Comparison of ENCODE assay signal across 8 mouse cellular contexts in the genomic region with DNA sequence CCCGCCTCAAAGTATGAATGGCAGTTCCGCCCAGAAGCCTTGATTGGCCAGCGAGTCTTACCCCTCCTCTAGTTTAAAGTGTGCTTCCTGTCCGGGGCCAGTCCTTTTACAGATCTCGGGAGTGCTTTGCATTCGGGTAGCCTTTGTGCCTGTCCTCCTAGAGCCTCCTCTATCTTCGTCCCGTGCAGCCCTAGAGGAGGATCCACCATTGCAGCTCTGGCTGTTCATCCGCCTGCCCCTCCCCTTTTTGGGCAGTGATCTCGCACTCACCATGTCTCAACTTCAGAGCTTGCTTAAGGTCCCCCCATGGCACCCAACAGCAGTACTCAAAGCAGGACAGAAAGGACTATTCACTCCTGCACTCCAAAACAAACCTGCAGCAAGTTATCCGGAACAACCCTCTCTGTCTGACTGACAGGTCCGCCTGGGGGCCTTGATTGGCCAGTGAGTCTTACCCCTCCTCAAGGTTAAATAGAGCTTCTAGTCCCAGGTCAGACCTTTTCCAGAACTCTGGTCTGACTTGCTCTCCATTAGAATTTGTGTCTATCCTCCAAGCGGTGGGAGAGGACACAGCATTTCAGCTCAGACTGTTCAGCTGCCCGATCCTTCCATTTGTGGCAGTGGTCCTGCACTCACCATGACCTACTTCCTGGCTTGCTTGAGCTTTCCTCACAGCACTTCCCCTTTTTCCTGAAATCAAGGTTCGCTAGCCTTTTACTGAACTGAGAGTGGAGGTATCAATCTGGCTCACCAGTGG. TPM values are rescaled to one million over a fixed set of nuclear protein-coding genes. Genes with fewer than 3 reads are reported as not detected.
DNase-seq lines count a peak whose midpoint lies in the region; ATAC-seq and TF ChIP-seq lines count a peak whose summit lies in the region.

No protein-coding gene starts in this region.

- no peak for TF ChIP-seq EP300 in lung, postnatal 0 days (IDR thresholded peaks at IDR 0.05)

- peak overlapping the region; percentile 58 for H3K4me2 ChIP-seq in hindbrain, embryonic 11.5 days (replicated peaks; ENCODE audit: low read depth, low read length)
- H3K4me2 ChIP-seq in lung, postnatal 0 days (replicated peaks; ENCODE audit: low read depth, low read length): peak overlapping the region; percentile 62

- no peaks in the 10 kb centered on the region for H3K4me1 ChIP-seq in hindbrain, embryonic 11.5 days (replicated peaks; ENCODE audit: control insufficient read depth, insufficient read depth, low read length)
- H3K4me1 ChIP-seq in lung, postnatal 0 days (ENCODE audit: insufficient read depth, low read depth, low read length): no peaks in the 10 kb centered on the region

- peak; percentile 95 for ATAC-seq in hindbrain, embryonic 11.5 days (ENCODE audit: low FRiP score)
- ATAC-seq in lung, postnatal 0 days: peak; percentile 97

- H3K9ac ChIP-seq in hindbrain, embryonic 11.5 days (ENCODE audit: low read depth, low read length): peak overlapping the region; percentile 71
- H3K9ac ChIP-seq in lung, postnatal 0 days (replicated peaks; ENCODE audit: low read depth): peak overlapping the region; percentile 46

- no peak; the same call in 1 of the 2 replicates for TF ChIP-seq CTCF in lung, postnatal 0 days (IDR thresholded peaks at IDR 0.05)

- H3K4me3 ChIP-seq in hindbrain, embryonic 11.5 days (ENCODE audit: low read depth, low read length): peak overlapping the region; percentile 40
- peak overlapping the region; percentile 52 for H3K4me3 ChIP-seq in lung, postnatal 0 days (ENCODE audit: low read depth, low read length)

- DNase-seq in Muller cell, postnatal 12 days (ENCODE audit: inconsistent ontology term): peak; percentile 79
- DNase-seq in cerebellum, postnatal 10 days: peak; percentile 68 to 76
- DNase-seq in frontal cortex, postnatal 10 days (ENCODE audit: low spot score in 2 of 2): peak; percentile 38 to 57
- peak; percentile 62 for DNase-seq in hindbrain, embryonic 11.5 days (ENCODE audit: low spot score)
- DNase-seq in layer of hippocampus, adult 9-11 months: peak; percentile 79
- DNase-seq in lung, postnatal 0 days (ENCODE audit: low spot score): peak; percentile 91
- DNase-seq in ovary, postnatal 10 days (ENCODE audit: low spot score): peak; percentile 44
- peak; percentile 87 for DNase-seq in thymus, postnatal 14 days

- no peak overlapping the region for H3K27ac ChIP-seq in hindbrain, embryonic 11.5 days (ENCODE audit: low read depth, low read length)
- peak overlapping the region; percentile 84 for H3K27ac ChIP-seq in lung, postnatal 0 days (ENCODE audit: low read length)

- no peaks in the 10 kb centered on the region for H3K27me3 ChIP-seq in hindbrain, embryonic 11.5 days (ENCODE audit: control insufficient read depth, insufficient read depth, low read length)
- H3K27me3 ChIP-seq in lung, postnatal 0 days (replicated peaks; ENCODE audit: insufficient read depth, low read length): no peaks in the 10 kb centered on the region

- no peaks in the 10 kb centered on the region for H3K9me3 ChIP-seq in hindbrain, embryonic 11.5 days (ENCODE audit: control insufficient read depth, low read length)
- H3K9me3 ChIP-seq in lung, postnatal 0 days (ENCODE audit: low read length): no peaks in the 10 kb centered on the region

- WGBS in hindbrain, embryonic 11.5 days: 3% methylated on average over 15 of the region's 15 CpGs
- WGBS in lung, postnatal 0 days: 2% methylated on average over 15 of the region's 15 CpGs

- no peaks in the 10 kb centered on the region for H3K36me3 ChIP-seq in hindbrain, embryonic 11.5 days (ENCODE audit: control insufficient read depth, insufficient read depth, low read length)
- no peaks in the 10 kb centered on the region for H3K36me3 ChIP-seq in lung, postnatal 0 days (ENCODE audit: insufficient read depth, low read length)

RNA-seq across cellular contexts. Expression of gene Zfp825, which starts 28.9 kb away (rescaled TPM):
- polyA plus RNA-seq in hindbrain, embryonic 11.5 days (2014; fragmentation: Nextera tagmentation; extraction: Ambion mirVana): 19.1 and 21.6 TPM in 2 replicates
- 14.9 and 15.2 TPM in 2 replicates for polyA plus RNA-seq in lung, postnatal 0 days (2015; fragmentation: Nextera tagmentation; extraction: Ambion mirVana)
